ENCODE assay signal across 27 mouse cellular contexts in genomic region chr9:76039711-76040110, GRCm38 (mm10). TPM values are rescaled to one million over a fixed set of nuclear protein-coding genes. Genes with fewer than 3 reads are reported as not detected.
DNase-seq lines count a peak whose midpoint lies in the region; ATAC-seq lines count a peak whose summit lies in the region.
"Had no signal": no experiment of that assay in that cellular context is flagged by ENCODE, and none has a peak within 500 bp of the region (broad histone marks: within the 10 kb centered on the region; RNA-seq: fewer than 3 reads in every experiment).

No protein-coding gene starts in this region.

- no peak overlapping the region for H3K9ac ChIP-seq in limb, embryonic 13.5 days
- H3K9ac ChIP-seq in midbrain, embryonic 14.5 days (replicated peaks; ENCODE audit: low read length), result no peak overlapping the region
- H3K9ac ChIP-seq in forebrain, embryonic 11.5 days (ENCODE audit: low read length), result no peak overlapping the region
- H3K9ac ChIP-seq: embryonic facial prominence, embryonic 15.5 days; forebrain, embryonic 15.5 days; heart, embryonic 15.5 days; hindbrain, embryonic 13.5 days; liver, embryonic 13.5 days; midbrain, embryonic 12.5 days had no signal

- WGBS in limb, embryonic 13.5 days, result 51% methylated on average over 5 of the region's 5 CpGs
- WGBS in midbrain, embryonic 14.5 days, result 90% methylated on average over 5 of the region's 5 CpGs
- WGBS in forebrain, embryonic 11.5 days, result 92% methylated on average over 5 of the region's 5 CpGs

- no peaks in the 10 kb centered on the region for H3K9me3 ChIP-seq in limb, embryonic 13.5 days
- no peaks in the 10 kb centered on the region for H3K9me3 ChIP-seq in midbrain, embryonic 14.5 days (ENCODE audit: control insufficient read depth, low read length)
- H3K9me3 ChIP-seq in forebrain, embryonic 11.5 days (ENCODE audit: control insufficient read depth, low read length), result no peaks in the 10 kb centered on the region
- H3K9me3 ChIP-seq: embryonic facial prominence, embryonic 15.5 days; forebrain, embryonic 15.5 days; heart, embryonic 15.5 days; hindbrain, embryonic 13.5 days; liver, embryonic 13.5 days; midbrain, embryonic 12.5 days had no signal

- H3K27ac ChIP-seq in limb, embryonic 13.5 days, result peak overlapping the region; percentile 65; the same call in 1 of the 2 replicates
- H3K27ac ChIP-seq in midbrain, embryonic 14.5 days (replicated peaks; ENCODE audit: low read depth, low read length), result no peak overlapping the region
- H3K27ac ChIP-seq in forebrain, embryonic 11.5 days (ENCODE audit: low read depth, low read length), result no peak overlapping the region
- H3K27ac ChIP-seq: embryonic facial prominence, embryonic 15.5 days; forebrain, embryonic 15.5 days; heart, embryonic 15.5 days; hindbrain, embryonic 13.5 days; layer of hippocampus, adult 2 months; liver, embryonic 13.5 days; midbrain, embryonic 12.5 days had no signal

- H3K4me3 ChIP-seq in limb, embryonic 13.5 days, result no peak overlapping the region
- H3K4me3 ChIP-seq in midbrain, embryonic 14.5 days (replicated peaks; ENCODE audit: low read depth, low read length), result no peak overlapping the region
- no peak overlapping the region for H3K4me3 ChIP-seq in forebrain, embryonic 11.5 days (ENCODE audit: low read depth, low read length)
- H3K4me3 ChIP-seq: embryonic facial prominence, embryonic 15.5 days; forebrain, embryonic 15.5 days; heart, embryonic 15.5 days; hindbrain, embryonic 13.5 days; layer of hippocampus, adult 2 months; liver, embryonic 13.5 days; midbrain, embryonic 12.5 days had no signal

- peaks cover 50% of the 10 kb centered on the region for H3K4me1 ChIP-seq in limb, embryonic 13.5 days
- no peaks in the 10 kb centered on the region for H3K4me1 ChIP-seq in midbrain, embryonic 14.5 days (ENCODE audit: control insufficient read depth, insufficient read depth, low read length)
- no peaks in the 10 kb centered on the region for H3K4me1 ChIP-seq in forebrain, embryonic 11.5 days (replicated peaks; ENCODE audit: control insufficient read depth, insufficient read depth, low read length)
- H3K4me1 ChIP-seq: heart, embryonic 15.5 days had no signal

- H3K4me2 ChIP-seq in limb, embryonic 13.5 days (replicated peaks), result peak overlapping the region; percentile 27; the same call in 1 of the 2 replicates
- no peak overlapping the region for H3K4me2 ChIP-seq in midbrain, embryonic 14.5 days (ENCODE audit: low read length)
- no peak overlapping the region for H3K4me2 ChIP-seq in forebrain, embryonic 11.5 days (ENCODE audit: low read depth, low read length, severe bottlenecking)
- H3K4me2 ChIP-seq: embryonic facial prominence, embryonic 15.5 days; forebrain, embryonic 15.5 days; heart, embryonic 15.5 days; hindbrain, embryonic 13.5 days; liver, embryonic 13.5 days; midbrain, embryonic 12.5 days had no signal

- DNase-seq in frontal cortex, postnatal 10 days (ENCODE audit: low spot score in 2 of 2), result no peak
- peak; percentile 54 to 73 for DNase-seq in left cerebral cortex, adult 18-20 months (ENCODE audit: low spot score in 2 of 2)
- no peak for DNase-seq in left cerebral cortex, postnatal 10 days (ENCODE audit: extremely low spot score in 1 of 2, low spot score in 2 of 2)
- peak; percentile 47 to 69 for DNase-seq in right cerebral cortex, postnatal 36 days (ENCODE audit: low spot score in 2 of 2)
- DNase-seq in midbrain, embryonic 14.5 days, result no peak
- no peak for DNase-seq in forebrain, embryonic 11.5 days (ENCODE audit: low spot score)
- DNase-seq: adrenal gland, postnatal 10 days; cerebellum, adult 2 months; cerebellum, postnatal 25 days; embryo, embryonic 11 days; heart, postnatal 36 days; kidney, adult 8-10 months; kidney, postnatal 10 days; liver, embryonic 13.5 days; lung, adult 2 months; lung, postnatal 14 days; thymus, postnatal 25 days had no signal

- intact Hi-C loops in left cerebral cortex, postnatal 10 days (cut with DNase I), result no loop called here

- H3K36me3 ChIP-seq in limb, embryonic 13.5 days, result no peaks in the 10 kb centered on the region
- H3K36me3 ChIP-seq in midbrain, embryonic 14.5 days (ENCODE audit: control insufficient read depth, insufficient read depth, low read length), result no peaks in the 10 kb centered on the region
- H3K36me3 ChIP-seq in forebrain, embryonic 11.5 days (ENCODE audit: control insufficient read depth, insufficient read depth, low read length), result no peaks in the 10 kb centered on the region
- H3K36me3 ChIP-seq: embryonic facial prominence, embryonic 15.5 days; forebrain, embryonic 15.5 days; heart, embryonic 15.5 days; hindbrain, embryonic 13.5 days; liver, embryonic 13.5 days; midbrain, embryonic 12.5 days had no signal

- H3K27me3 ChIP-seq in limb, embryonic 13.5 days, result peaks cover 19% of the 10 kb centered on the region
- no peaks in the 10 kb centered on the region for H3K27me3 ChIP-seq in midbrain, embryonic 14.5 days (ENCODE audit: control insufficient read depth, insufficient read depth, low read length)
- no peaks in the 10 kb centered on the region for H3K27me3 ChIP-seq in forebrain, embryonic 11.5 days (ENCODE audit: control insufficient read depth, insufficient read depth, low read length)
- H3K27me3 ChIP-seq: embryonic facial prominence, embryonic 15.5 days; forebrain, embryonic 15.5 days; heart, embryonic 15.5 days; hindbrain, embryonic 13.5 days; liver, embryonic 13.5 days; midbrain, embryonic 12.5 days had no signal

- ATAC-seq in frontal cortex, adult (ENCODE audit: low TSS enrichment), result peak; percentile 92
- ATAC-seq in limb, embryonic 13.5 days (ENCODE audit: low FRiP score, low read depth), result 0 out of 2 replicates have a peak, but pooled peaks have one; percentile 5
- no peak for ATAC-seq in midbrain, embryonic 14.5 days (ENCODE audit: low FRiP score, low TSS enrichment)
- no peak for ATAC-seq in forebrain, embryonic 11.5 days (replicated peaks; ENCODE audit: low FRiP score)
- ATAC-seq: forebrain, embryonic 15.5 days; inflammation-experienced regulatory T-cells, adult 6 months had no signal

RNA-seq across cellular contexts. Expression of gene Hmgcll1, which starts 25.1 kb away (rescaled TPM):
- total RNA-seq in left cerebral cortex, adult 18-20 months (2021), result 10 to 100 TPM; 16.4 to 16.9 TPM
- total RNA-seq in left cerebral cortex, postnatal 10 days (2021), result 10 to 100 TPM; 19.4 to 19.6 TPM
- 3.7 and 4.3 TPM in 2 replicates for polyA plus RNA-seq in limb, embryonic 13.5 days (2015; fragmentation: Nextera tagmentation; extraction: Ambion mirVana)
- 22.4 and 30.4 TPM in 2 replicates for polyA plus RNA-seq in midbrain, embryonic 14.5 days (2014; fragmentation: Nextera tagmentation; extraction: Ambion mirVana)
- 9.5 and 10.4 TPM in 2 replicates for polyA plus RNA-seq in forebrain, embryonic 11.5 days (2014; fragmentation: Nextera tagmentation; extraction: Ambion mirVana)
- total RNA-seq: heart, postnatal 36 days; monocyte, adult 5-6 weeks had no signal
- polyA plus RNA-seq: inflammation-experienced regulatory T-cells, adult 6 months had no signal

Comparison
In these comparisons a context has a peak if more than half of its experiments do, and no peak if none do; other contexts are left out.
1. DNase-seq: peak in left cerebral cortex, adult 18-20 months (2 of 2) and right cerebral cortex, postnatal 36 days (2 of 2); none in frontal cortex, postnatal 10 days (0 of 2), left cerebral cortex, postnatal 10 days (0 of 2), midbrain, embryonic 14.5 days (single experiment) and forebrain, embryonic 11.5 days (single experiment).
2. ATAC-seq: peak in frontal cortex, adult (single experiment) and limb, embryonic 13.5 days (single experiment); none in midbrain, embryonic 14.5 days (single experiment) and forebrain, embryonic 11.5 days (single experiment).